Mouse (Mus musculus): ENCODE data around the gene Sox15. TPM values are rescaled to one million over a fixed set of nuclear protein-coding genes. Genes with fewer than 3 reads are reported as not detected.

The Sox15 gene
- total and polyA plus RNA-seq, 3 experiments, result 0.17 to 0.54 TPM; not detected in 1

DNA sequence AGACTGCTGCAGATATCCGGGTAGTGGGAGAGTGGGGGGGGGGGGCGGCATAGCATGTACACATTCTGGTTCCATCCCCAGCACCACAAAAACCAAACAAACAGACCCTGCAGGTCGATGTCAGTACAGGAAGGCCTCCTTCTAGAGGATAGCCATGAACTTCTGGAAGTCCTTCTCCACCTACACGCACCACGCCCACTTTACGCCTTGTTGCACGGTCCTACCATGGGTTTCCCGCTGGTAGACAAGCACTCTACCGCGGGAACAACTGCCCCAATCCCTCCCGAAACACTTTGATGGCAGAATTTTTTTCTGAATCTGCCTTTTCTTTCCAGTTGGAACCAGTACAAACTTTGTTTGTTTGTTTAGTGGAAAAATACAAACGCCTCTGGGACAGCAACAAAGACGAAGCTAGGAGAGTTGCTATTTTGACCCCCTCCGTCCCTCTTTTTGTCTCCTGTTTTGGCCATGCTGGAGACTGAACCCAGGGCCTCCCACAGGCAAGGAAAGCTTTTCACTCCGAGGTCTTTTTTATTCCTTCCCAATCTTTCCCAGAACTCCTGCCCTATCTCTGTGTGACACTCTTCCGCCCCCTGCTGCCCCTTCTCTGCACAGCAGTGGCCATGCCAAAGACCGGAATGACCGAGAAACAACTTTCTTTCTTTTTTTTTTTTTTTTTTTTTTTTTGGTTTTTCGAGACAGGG is 41.4 kb upstream of the Sox15 start:
- in situ Hi-C loops (cut with MboI; ENCODE audit: low pct_ligation_motif_present, low pct_unique_long_range_greater_than_20kb, low sequenced_read_pairs), result no loop called here
- TF ChIP-seq USF1 (IDR thresholded peaks at IDR 0.05; ENCODE audit: low read depth, low read length), result no peak
- TF ChIP-seq USF2 (conservative IDR thresholded peaks at IDR 0.05; ENCODE audit: low read depth, low read length), result no peak
- no peak for TF ChIP-seq EP300 (IDR thresholded peaks at IDR 0.05; ENCODE audit: low read length)
- no peak for TF ChIP-seq TCF12 (IDR thresholded peaks at IDR 0.05; ENCODE audit: low read depth, low read length)
- TF ChIP-seq HCFC1 (IDR thresholded peaks at IDR 0.05; ENCODE audit: low read depth, low read length), result no peak; the same call in 1 of the 2 replicates
- no peak for TF ChIP-seq MAX (IDR thresholded peaks at IDR 0.05; ENCODE audit: low read length)
- no peak; the same call in 1 of the 2 replicates for TF ChIP-seq NELFE (IDR thresholded peaks at IDR 0.05; ENCODE audit: low read depth, low read length)
- TF ChIP-seq CHD2 (IDR thresholded peaks at IDR 0.05; ENCODE audit: low read length), result no peak
- TF ChIP-seq BHLHE40 (IDR thresholded peaks at IDR 0.05; ENCODE audit: low read depth, low read length), result no peak
- TF ChIP-seq SIN3A (IDR thresholded peaks at IDR 0.05; ENCODE audit: low read length), result no peak
- no peak for TF ChIP-seq MEF2A (IDR thresholded peaks at IDR 0.05; ENCODE audit: borderline replicate concordance, low read depth, low read length)
- TF ChIP-seq ETS1 (conservative IDR thresholded peaks at IDR 0.05; ENCODE audit: low read depth, low read length), result no peak
- TF ChIP-seq RCOR1 (conservative IDR thresholded peaks at IDR 0.05; ENCODE audit: low read depth, low read length), result no peak
- no peak for TF ChIP-seq KAT2A (IDR thresholded peaks at IDR 0.05; ENCODE audit: insufficient replicate concordance, low read length)
- TF ChIP-seq MAFK (IDR thresholded peaks at IDR 0.05; ENCODE audit: insufficient replicate concordance, low read length), result no peak
- no peak for TF ChIP-seq CHD1 (IDR thresholded peaks at IDR 0.05; ENCODE audit: low read depth, low read length)
- no peak for TF ChIP-seq JUN (IDR thresholded peaks at IDR 0.05; ENCODE audit: insufficient read depth, low read depth, low read length)
- TF ChIP-seq ZC3H11A (IDR thresholded peaks at IDR 0.05; ENCODE audit: low read depth, low read length), result no peak
- TF ChIP-seq MXI1 (IDR thresholded peaks at IDR 0.05; ENCODE audit: low read depth, low read length), result no peak
- TF ChIP-seq JUND (conservative IDR thresholded peaks at IDR 0.05; ENCODE audit: low read depth, low read length), result no peak
- TF ChIP-seq PAX5 (IDR thresholded peaks at IDR 0.05; ENCODE audit: low read length), result no peak
- no peak for TF ChIP-seq E2F4 (IDR thresholded peaks at IDR 0.05; ENCODE audit: insufficient replicate concordance, low read depth, low read length)
- TF ChIP-seq RAD21 (IDR thresholded peaks at IDR 0.05; ENCODE audit: low read depth, low read length), result peak; percentile 78
- no peak for TF ChIP-seq MAZ (IDR thresholded peaks at IDR 0.05; ENCODE audit: low read depth, low read length)
- TF ChIP-seq IRF4 (IDR thresholded peaks at IDR 0.05; ENCODE audit: low read depth, low read length), result peak; percentile 49; the same call in 1 of the 2 replicates
- TF ChIP-seq ZKSCAN1 (IDR thresholded peaks at IDR 0.05; ENCODE audit: borderline replicate concordance, low read depth, low read length), result no peak
- TF ChIP-seq TBP (conservative IDR thresholded peaks at IDR 0.05; ENCODE audit: low read depth, low read length), result no peak
- no peak for TF ChIP-seq NRF1 (IDR thresholded peaks at IDR 0.05; ENCODE audit: low read depth, low read length)
- TF ChIP-seq ZNF384 (IDR thresholded peaks at IDR 0.05; ENCODE audit: low read depth, low read length), result peak; percentile 94
- TF ChIP-seq POLR2A (IDR thresholded peaks at IDR 0.05; ENCODE audit: low read depth, low read length), result no peak
- TF ChIP-seq ZMIZ1 (IDR thresholded peaks at IDR 0.05; ENCODE audit: low read depth, low read length), result no peak
- TF ChIP-seq UBTF (IDR thresholded peaks at IDR 0.05; ENCODE audit: low read depth, low read length), result no peak
- TF ChIP-seq GABPA (IDR thresholded peaks at IDR 0.05; ENCODE audit: insufficient replicate concordance, low read depth, low read length), result no peak
- no peak for TF ChIP-seq MYC (IDR thresholded peaks at IDR 0.05; ENCODE audit: low read depth, low read length)
- no peak for TF ChIP-seq ELF1 (IDR thresholded peaks at IDR 0.05; ENCODE audit: low read depth, low read length)
- TF ChIP-seq SMC3 (IDR thresholded peaks at IDR 0.05; ENCODE audit: low read depth, low read length), result peak; percentile 73
- TF ChIP-seq CTCF (conservative IDR thresholded peaks at IDR 0.05 in 1 of 2, IDR thresholded peaks at IDR 0.05 in 1 of 2; ENCODE audit: low read depth in 2 of 2, low read length in 2 of 2), result peak in 1 of 2 experiments; percentile 87; a peak in 3 of 4 replicates

More for the DNA sequence above, 41.4 kb upstream of the Sox15 start:
- peak overlapping the region; percentile 40; the same call in 1 of the 2 replicates for H3K9ac ChIP-seq (ENCODE audit: insufficient read depth, low read depth)
- H3K27ac ChIP-seq (ENCODE audit: insufficient read depth, low read depth), result no peak overlapping the region
- H3K4me2 ChIP-seq (ENCODE audit: insufficient read depth, low read depth, poor library complexity, severe bottlenecking), result peak overlapping the region; percentile 99
- DNase-seq (ENCODE audit: extremely low read depth), result peak; percentile 42
- H3K36me3 ChIP-seq (replicated peaks in 1 of 2; ENCODE audit: control insufficient read depth in 1 of 2, insufficient read depth in 1 of 2, low read length in 1 of 2), result no peaks in the 10 kb centered on the region
- peaks cover 0 to 11% of the 10 kb centered on the region in 2 experiments; a peak in 3 of 4 replicates for H3K4me1 ChIP-seq (ENCODE audit: control insufficient read depth in 1 of 2, insufficient read depth in 2 of 2)
- H3K9me3 ChIP-seq (replicated peaks; ENCODE audit: low read length), result no peaks in the 10 kb centered on the region
- H3K4me3 ChIP-seq (replicated peaks in 1 of 3; ENCODE audit: low read depth in 2 of 3, low read length in 2 of 3, poor library complexity in 1 of 3), result peak overlapping the region in 1 of 3 experiments; percentile 8
- no peaks in the 10 kb centered on the region for H3K79me2 ChIP-seq (replicated peaks; ENCODE audit: control insufficient read depth, extremely low read depth, insufficient read depth, poor library complexity, severe bottlenecking)
- H3K27me3 ChIP-seq (replicated peaks), result peaks cover 90% of the 10 kb centered on the region
- dilution Hi-C loops (cut with MboI; ENCODE audit: extremely low pct_ligation_motif_present, extremely low pct_unique_long_range_greater_than_20kb, low sequenced_read_pairs), result no loop called here
